Mouse (Mus musculus) inflammation-experienced regulatory T-cells, adult 6 months (primary cell): ENCODE measurements around the gene Cd1d1. TPM values are rescaled to one million over a fixed set of nuclear protein-coding genes. Genes with fewer than 3 reads are reported as not detected.

Experiments used
- ATAC-seq: one replicate; pipeline ENCODE4 v1.8.0; 2017
- polyA plus RNA-seq, 3 experiments: library from polyadenylated mRNA; unstranded; fragments of 100-300 nt; shearing (Covaris generic); gene quantifications; one replicate each; pipeline ENCODE4 v1.2.1; 2017

Cd1d1 gene
- polyA plus RNA-seq, 3 experiments from 2014 or later: 74.0 to 177 (median 124) TPM

DNA sequence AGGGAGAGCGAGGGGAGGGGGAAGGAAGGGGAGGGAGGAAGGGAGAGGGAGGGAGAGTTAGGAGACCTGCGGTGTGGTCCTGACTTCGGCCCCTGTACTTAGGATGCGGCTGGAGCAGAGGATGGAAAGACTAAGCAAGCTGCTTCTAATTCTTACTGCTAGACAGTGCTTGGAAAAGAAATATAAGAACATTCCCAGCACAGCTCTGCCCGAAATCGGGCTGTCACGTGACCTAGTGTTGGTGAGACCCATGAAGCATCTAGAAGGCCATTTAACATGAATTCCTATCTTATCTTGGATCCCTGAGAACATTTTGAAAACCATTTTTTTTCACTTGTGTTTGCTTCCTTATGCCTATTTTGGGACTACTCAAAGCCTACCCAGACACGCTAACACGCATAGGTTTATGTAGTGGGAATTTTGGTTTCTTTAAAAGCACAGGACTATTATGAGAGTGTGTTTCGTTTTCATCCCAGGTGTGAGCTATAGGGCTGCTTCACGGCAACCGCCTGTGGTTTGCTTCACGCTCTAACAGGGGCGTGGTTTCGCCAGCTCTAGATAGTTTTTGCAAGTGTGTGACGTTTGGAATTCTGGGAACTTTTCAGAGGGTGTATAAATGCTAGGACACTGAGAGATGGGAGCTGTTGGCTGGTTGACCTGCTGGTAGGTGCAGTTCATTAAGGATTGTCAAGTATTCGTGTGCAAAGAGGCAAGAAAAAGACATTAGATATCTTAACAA is 38.4 kb downstream of the Cd1d1 start:
- peak; percentile 75 for ATAC-seq

DNA sequence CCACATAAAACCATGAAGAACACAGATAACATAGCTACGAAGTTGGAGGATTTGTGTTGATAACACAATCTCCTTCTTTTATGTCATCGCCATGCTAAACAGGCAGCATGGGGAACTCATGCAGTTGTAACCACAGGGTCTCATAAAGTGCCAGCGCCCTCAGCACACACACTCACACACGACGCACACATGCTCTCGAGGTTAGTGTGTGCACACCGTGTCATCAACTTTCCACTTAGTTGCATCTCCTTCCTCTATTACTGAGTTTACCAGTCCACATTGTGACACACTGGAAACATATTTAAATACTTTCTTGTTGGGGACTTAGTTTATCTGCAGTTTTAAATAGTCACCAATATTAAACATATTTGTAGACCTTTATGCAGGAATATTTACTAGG is 40.2 kb downstream of the Cd1d1 start:
- ATAC-seq: no peak

DNA sequence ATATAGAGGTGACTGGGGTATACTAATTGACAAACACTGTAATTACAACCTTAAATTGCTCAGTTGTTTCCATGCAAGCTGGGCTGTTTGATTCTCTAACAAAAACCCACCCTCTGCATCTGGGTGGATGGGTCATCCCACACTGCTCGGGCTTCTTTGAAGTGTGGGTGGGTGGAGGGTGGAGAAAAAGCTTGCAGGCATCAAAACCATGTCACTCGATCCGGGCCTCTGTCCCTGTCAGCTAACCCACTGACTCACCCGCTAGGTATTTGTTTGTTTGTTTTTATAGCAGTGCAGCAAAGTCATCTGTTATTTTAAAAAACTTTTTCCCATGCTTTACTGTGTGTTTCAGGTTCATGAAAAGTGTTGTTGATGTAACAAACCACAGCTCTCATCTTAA is 43.9 kb downstream of the Cd1d1 start:
- ATAC-seq: no peak

DNA sequence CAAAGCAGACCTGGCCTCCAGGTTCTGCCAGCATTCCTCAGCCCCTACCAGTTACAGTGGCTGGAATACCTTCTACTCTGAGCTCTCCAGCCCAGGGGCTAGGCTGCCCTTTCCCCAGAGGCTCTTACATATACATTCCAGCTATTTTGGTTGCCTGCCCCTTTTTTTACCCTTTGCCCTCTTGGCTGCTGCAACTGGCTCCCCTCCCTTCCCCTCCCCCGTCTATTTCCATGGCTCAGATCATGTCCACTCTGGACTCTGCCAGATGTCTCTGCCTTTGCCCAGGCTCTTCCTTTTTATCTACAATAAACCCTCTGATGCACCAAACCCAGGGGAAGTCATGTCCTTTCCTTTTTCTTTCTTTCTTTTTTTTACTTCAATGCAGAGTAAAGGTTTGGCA is 44.7 kb downstream of the Cd1d1 start:
- ATAC-seq: no peak

DNA sequence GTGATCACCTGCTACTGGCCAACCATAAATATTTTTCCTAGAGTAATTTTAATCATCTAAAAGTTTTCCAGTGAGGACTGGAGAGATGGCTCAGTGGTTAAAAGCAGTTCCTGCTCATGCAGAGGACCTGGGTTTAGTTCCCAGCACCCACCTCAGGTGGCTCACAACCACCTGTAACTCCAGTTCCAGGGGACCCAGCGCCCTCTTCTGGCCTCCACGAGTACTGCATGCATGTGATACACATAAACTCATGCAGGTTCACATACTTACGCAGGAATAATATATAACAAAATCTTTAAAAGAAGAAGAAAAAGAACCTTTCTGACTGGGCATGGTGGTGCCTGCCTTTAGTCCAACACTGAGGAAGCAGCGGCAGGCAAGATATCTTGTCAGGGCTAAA is 45.4 kb downstream of the Cd1d1 start:
- ATAC-seq: no peak

DNA sequence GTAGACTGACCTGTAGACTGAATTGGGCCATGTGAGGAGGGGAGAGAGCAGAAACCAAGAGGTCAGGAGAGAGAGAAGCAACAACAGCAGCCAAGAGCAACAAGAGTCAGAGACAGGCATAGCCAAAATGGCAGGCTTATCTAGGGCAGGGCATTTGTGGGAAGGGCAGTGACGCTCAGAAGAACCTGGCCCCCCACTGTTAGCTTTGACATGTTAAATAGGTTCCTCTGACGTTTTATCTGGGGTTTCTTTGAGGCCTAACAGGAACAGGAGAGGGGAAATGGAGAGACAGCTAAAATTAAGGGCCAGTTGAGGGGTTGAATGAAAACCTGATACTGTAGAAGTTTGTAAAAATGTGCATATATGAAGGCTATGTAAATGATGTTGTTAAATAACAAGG is 48.6 kb downstream of the Cd1d1 start:
- no peak for ATAC-seq

Other genes with a start within 250 kb of the Cd1d1 start
- 1 to 10 TPM; 1.4 to 1.9 (median 1.5) TPM for gene Dclk2, start 78.6 kb downstream of the Cd1d1 start, polyA plus RNA-seq
- gene Kirrel, start 175.3 kb upstream of the Cd1d1 start, polyA plus RNA-seq: not detected